Mouse (Mus musculus): ENCODE measurements around the gene Panx1. TPM values are rescaled to one million over a fixed set of nuclear protein-coding genes. Genes with fewer than 3 reads are reported as not detected.

The Panx1 gene
- total RNA-seq, 2 experiments from 2014 or later, result 2.0 to 6.3 TPM

DNA sequence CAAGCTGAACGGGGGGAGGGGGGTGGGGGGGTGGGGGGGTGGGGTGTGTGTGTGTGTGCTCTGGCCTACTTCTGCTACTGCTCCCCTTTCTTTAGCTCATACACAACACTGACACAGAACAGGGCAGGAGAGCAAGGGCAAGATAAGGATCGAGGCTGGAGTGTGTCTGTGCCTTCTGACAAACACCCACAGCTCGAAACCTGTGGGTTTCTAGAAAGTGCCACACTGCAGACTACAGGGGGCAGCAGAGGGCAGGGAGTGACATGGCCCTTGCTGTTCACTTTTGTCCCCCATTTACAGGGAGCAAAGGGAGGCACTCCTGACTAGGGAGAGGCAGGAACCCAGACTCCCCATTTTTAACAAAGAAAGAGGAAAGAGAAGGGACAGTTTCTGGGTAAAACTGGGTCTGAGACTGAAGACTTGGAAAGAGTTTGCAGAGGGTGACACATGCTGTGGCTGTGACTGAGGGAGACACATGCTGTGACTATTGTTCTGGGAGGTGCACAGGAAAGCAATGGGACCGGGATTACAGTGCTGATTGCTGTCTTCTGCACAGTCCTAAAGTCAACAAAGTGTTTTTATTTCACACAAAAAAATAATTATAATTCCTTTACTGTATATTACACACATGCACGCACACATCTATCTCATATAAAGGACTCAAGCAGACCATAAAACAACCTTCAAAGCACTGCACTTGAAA lies 16.1 kb downstream of the Panx1 start:
- no peak for ATAC-seq (replicated peaks; ENCODE audit: low FRiP score, poor library complexity, severe bottlenecking)

DNA sequence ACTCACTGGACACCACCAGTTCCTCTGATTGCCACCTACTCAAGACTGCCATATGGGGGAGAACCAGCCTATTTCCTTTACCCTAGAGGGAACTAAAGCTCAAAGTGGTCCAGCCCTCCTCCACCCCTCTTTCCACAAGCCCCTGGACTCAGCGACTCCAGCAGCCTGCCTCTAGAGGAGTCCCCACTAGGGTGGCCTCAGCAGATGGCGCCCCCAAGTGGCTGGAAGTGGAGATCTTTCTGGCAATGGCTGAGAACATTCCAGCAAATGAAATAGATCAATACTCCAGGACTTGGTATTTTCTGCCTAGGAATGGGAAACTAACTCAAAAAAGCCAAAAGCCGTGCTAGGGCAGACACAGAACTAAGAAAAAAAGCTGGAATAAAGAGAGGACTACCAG lies 17.6 kb downstream of the Panx1 start:
- no peak for ATAC-seq (replicated peaks; ENCODE audit: low FRiP score, poor library complexity, severe bottlenecking)

DNA sequence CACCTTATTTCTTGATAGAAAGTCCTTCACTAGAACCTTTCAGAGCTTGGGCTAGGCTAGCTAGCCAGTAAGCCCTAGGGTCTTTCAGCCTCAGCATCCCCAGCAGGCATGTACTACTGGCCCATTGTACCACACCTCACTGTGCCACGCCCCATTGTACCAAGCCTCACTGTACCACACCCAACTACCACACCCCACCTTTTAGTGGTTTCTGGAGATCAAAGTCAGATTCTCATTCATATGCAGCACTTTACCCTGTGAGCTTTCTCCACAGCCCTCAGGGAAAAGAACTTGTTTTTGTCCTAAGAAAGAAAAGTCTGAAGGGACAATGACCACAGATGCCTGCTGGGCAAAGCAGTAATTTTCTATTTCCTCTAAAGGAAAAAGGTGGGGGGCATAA lies 22.2 kb downstream of the Panx1 start:
- ATAC-seq (replicated peaks; ENCODE audit: low FRiP score, poor library complexity, severe bottlenecking), result no peak

DNA sequence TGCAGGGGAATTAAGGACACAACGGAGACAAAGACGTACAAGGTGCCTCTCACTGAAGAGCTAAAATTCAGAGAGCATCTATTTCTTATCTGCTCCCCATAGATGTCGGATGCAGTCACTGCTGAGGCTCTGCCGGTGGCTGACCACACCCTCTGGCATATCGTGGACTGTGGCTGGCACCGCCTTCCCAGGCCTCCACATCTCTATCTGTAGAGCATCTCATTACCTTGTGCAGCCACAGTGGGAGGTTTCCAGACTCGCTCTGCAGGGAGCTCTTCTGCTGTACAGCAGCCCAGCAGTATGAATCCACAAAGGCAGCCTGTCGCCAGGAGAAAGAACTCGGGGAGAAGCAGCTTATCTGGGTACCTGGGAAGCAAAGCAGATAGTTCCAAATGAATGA lies 24.1 kb downstream of the Panx1 start:
- no peak for ATAC-seq (replicated peaks; ENCODE audit: low FRiP score, poor library complexity, severe bottlenecking)

DNA sequence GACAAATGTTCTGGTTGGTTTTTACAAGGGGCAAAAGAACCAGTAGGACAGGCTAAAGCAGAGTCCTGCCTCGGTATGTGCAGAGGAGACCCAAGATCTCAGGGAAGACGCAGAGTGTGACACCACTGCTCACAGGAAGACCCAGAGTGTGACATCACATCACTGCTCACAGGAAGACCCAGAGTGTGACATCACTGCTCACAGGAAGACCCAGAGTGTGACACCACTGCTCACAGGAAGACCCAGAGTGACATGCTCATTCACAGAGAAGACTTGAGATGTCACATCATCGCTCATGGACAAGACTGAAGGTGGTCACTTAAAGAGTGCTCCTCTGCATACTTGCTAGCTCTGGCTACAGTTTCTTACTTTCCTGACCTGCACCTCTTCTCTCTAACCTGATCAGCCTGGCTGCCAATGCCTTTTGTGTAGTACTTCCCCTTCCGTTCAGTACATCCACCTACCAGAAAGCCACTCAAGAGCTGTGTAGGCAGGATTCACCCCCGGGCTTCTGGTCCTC lies 24.7 kb downstream of the Panx1 start:
- no peak for ATAC-seq (replicated peaks; ENCODE audit: low FRiP score, poor library complexity, severe bottlenecking)

DNA sequence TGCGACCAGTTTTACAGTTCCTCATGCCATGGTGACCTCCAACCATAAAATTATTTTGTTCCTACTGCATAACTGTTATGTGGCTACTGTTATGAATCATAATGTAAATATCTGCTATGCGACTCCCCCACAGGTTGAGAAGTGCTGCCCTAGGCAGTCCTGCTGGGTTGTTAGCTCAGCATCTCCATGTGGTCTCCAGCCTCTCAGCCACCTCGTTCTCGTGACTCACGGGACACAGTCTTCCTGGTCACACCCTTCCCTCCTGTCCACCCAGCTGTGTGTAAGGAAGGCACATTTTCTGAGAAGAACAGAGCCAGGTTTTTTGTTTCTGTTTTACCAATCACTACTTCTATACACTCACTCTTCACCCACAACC lies 26.5 kb downstream of the Panx1 start:
- no peak for ATAC-seq (replicated peaks; ENCODE audit: low FRiP score, poor library complexity, severe bottlenecking)

DNA sequence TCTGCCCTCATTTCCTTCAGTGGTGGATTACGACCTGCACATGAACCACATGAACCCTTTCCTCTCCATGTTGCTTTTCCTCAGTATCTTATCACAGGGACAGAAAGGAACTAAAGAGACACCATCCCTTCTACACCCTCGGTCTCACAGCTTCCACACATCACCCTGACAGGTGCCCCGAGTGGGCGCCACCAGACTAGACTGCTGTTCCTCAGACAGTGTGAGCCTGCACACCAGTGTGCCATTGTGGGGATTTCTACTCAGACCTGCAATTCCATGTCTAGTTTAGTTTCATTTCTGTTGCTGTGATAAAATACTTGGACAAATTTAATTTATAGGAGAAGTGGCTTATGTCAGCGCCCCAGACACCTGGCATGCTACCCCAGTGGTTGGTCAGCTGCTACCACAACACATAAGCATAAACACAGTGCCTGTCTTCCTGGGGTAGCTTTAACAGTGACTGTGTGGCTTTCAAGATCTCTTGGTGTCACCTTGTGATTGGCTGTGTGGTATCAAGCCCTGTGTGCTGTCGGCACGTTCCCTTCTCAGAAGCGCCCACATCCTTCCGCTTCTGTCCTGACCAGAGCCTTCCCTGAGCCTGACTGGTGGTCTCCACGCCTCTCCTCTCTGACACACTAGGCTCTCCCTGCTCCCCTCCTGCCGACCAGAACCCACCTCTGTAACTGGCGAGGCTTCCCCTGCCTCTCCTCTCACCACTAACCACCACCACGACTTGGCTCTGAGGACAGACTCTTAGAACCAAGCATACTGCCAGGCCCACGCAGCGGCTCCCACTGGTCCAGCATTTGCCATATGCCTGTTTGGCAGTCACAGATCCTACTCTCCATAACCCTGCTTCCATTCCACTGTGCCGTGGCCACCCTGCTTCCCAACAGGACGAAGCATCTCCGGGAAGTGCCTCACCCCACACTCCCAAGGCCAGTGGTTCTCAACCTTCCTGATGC lies 27.2 kb downstream of the Panx1 start:
- ATAC-seq (replicated peaks; ENCODE audit: low FRiP score, poor library complexity, severe bottlenecking), result no peak

DNA sequence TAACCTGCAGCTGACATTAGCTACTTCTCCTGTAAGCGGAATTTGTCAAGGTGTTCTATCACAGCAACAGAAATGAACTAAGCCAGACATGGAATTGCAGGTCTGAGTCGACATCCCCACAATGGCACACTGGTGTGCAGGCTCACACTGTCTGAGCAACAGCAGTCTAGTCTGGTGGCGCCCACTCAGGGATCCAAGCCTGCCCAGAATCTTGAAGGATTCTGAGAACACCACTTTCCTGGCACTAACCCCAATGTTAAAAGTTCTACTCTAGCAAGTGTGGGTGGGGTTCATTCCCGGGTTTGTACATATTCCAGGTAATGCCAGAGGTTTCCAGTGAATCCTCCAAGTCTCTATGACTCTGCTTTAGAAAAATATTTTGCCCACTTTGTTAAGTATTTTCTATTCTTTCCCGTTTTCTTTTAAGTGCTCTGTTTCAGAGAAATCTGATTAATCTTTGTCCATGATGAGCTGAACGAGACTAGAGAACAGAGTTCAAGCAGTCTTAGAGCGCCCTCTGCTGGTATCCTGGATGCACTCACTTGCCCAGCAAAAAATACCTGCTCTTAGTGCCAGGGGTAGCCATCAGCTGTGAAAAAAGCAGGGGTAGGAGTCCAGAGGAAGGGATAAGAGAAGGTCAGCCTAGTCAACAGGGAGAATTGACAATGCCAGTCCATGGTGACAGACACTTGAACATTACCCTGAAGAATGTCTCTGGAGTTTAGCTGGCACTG lies 29.9 kb downstream of the Panx1 start:
- ATAC-seq (replicated peaks; ENCODE audit: low FRiP score, poor library complexity, severe bottlenecking), result 0 out of 2 replicates have a peak, but pooled peaks have one; percentile 44

DNA sequence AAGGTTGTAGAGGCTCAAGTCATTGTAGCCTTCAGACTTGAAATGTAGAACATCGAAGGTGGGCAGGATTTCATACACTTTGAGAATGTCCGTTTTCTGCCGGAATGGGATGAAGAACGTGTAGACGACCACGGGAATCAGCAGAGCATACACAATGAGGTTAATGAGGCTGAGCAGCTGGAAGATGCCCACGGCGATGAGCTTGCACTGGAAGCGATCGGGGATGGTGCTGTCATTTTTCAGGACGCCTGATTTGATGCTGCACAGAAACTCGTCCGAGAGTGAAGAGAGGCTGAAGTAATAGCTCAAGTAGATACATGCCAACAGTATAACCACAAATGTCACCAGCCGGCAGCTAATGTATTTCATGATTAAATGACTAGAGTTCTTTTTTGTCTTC lies 37.7 kb downstream of the Panx1 start:
- ATAC-seq (replicated peaks; ENCODE audit: low FRiP score, poor library complexity, severe bottlenecking), result no peak

DNA sequence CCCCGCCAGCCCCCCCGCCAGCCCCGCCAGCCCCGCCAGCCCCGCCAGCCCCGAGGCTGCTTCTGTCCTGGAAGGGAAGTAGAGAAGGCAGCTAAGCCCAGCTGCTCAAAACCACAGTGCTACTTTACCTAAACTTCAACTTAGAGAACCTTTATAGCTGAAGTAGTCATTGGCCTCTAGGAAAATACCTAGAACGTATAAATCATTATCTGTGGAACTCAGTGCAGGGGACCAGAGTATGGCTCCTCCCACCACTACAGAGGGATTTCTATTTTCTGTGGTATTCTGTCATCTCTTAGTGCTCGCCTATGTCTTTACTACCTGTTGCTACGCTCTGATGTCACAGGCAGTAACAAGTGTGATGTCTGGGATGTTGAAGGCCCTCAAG lies 41.0 kb downstream of the Panx1 start:
- no peak for ATAC-seq (replicated peaks; ENCODE audit: low FRiP score, poor library complexity, severe bottlenecking)

DNA sequence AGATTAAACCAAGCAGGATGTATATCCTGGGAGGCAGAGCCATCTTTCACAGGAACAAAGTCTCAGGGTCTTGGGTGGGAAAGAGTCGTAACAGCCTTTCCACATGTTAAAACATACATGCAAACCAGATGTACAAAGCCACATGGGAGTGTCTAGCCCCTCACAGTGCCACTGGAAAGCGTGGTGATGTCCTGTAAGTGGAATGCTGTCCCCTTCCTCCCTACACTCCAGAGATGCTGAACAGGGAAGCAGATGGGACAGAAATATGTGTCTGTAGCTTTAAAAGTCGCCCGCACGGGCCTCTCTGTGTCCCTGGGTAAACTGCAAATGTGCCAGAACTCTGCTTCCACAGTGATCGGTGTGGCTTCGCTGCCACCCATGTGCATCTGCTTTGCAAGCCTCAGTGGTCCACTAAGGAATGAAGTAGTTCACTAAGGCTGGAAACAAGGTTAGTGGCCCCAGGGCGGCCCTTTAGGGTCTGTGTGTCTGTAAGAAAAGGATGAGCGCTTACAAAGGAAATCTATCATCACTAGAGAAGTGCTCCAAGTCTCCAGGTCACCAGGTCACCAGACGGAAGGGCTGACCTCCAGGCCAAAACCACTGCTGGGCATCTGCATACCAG lies 41.5 kb downstream of the Panx1 start:
- no peak for ATAC-seq (replicated peaks; ENCODE audit: low FRiP score, poor library complexity, severe bottlenecking)

DNA sequence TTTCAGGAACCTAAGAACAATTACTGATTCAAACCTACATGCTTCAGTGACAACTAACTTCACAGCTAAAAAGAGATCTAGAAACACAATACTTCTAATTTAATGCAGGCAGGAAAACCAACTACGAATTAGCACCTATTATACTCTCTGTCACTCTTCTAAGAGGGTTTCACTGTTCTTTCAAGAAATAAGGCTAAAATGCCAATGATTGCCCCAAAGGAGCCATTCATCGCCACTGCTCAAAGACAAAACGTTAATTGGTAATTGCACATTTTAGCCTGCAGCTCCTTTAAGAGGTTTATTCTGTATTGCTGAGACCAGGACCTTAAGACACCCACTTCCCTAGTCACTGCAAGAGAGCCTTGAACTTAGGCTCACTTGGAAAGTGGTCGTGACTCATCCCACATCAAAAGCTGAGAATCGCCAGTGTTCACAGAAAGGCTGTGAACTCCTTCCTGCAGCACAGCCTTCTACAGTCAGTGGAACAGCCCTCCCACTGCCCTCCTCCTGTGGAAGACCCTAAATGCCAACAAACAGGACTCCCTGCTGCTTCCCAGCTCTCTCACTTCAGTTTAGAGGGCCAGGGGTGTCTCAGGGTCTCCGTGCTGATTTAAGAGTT lies 42.2 kb downstream of the Panx1 start:
- no peak for ATAC-seq (replicated peaks; ENCODE audit: low FRiP score, poor library complexity, severe bottlenecking)

DNA sequence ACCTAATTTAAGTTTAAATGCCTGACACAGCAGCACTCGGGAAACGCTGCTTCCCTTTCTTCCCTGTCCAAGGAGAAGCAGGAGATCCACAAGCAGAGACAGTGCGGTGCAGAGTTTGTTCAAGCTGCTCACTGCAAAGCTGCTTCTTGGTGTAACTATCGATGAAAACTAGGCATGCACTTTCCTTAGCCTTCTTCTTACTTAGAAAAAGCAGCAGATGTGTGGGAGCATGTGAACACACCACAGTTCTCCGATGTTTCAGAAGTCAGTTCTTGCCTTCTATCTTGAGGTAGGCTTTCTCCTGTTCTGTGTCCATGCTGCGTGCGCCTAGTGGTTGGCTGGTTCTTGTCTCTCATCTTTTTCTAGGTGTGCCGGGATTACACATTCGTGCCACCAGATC lies 46.5 kb downstream of the Panx1 start:
- no peak for ATAC-seq (replicated peaks; ENCODE audit: low FRiP score, poor library complexity, severe bottlenecking)

DNA sequence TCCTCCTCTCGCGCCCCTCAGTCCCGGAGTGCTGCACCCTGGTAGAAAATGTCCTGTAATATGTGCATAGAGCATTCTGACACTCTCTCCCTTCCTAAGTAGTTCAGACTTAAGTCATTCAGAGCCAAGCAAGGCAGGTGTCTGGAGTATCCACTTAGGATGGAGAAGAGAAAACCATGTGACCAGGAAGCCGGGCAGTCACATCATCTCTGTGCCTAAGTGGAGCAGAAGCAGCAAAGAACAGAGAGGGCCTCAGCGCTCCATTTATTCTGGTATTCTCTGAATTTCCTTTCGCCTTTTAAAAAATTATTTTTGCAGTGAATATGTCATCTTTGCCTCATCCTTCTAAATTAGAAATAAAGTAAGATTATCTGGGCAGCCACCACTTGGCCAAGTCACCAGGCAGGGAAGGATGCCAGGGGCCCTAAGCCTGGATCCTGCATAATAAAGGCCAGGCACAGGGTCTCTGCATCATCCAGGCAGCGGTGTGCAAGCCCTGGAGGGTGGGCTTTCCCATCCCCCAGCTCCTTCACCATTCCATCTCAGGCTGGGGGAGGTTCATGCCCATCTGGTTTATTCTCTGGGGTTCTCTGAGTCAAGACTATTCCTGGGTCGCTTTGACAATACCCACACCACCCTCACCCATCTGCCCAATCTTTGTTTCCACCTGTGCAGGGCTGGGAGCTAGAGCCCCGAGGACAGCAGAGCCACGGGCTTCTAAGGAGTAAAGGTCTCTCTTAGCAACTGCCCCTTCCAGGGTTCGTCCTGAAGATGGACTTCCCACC lies 47.8 kb downstream of the Panx1 start:
- ATAC-seq (replicated peaks; ENCODE audit: low FRiP score, poor library complexity, severe bottlenecking), result no peak

DNA sequence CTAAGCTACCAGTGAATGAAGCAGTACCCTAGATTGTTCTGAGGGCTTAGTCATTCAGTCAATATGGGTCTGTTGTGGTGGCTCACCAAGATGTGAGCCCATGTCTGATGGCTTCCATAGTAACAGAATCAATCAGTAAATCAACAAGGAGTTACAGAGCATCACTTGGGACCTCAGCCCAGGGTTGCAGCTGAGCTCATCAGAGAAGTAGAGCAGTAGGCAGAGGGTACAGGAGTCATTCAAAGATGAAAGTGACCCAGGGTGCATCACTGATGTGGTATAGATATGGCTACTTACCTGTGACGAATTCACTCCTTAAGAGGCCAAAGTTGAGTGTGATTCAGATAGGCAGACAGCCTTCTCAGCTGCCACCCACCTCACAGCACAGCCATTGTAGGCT lies 49.8 kb downstream of the Panx1 start:
- no peak for ATAC-seq (replicated peaks; ENCODE audit: low FRiP score, poor library complexity, severe bottlenecking)

DNA sequence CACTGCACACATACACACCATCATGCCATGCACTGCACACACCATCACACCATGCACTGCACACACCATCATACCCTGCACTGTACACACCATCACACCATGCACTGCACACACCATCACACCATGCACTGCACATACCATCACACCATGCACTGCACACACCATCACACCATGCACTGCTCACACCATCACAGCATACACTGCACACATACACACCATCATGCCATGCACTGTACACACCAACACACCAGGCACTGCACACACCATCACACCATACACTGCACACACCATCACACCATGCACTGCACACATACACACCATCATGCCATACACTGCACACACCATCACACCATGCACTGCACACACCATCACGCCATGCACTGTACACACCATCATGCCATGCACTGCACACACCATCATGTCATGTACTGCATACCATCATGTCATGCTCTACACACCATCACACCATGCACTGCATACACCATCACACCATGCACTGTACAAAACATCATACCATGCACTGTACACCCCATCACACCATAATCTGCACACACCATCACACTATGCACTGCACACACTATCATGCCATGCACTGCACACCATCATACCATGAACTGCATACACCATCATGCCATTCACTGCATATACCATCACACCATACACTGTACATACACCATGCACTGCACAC lies 56.5 kb downstream of the Panx1 start:
- no peak for ATAC-seq (replicated peaks; ENCODE audit: low FRiP score, poor library complexity, severe bottlenecking)

DNA sequence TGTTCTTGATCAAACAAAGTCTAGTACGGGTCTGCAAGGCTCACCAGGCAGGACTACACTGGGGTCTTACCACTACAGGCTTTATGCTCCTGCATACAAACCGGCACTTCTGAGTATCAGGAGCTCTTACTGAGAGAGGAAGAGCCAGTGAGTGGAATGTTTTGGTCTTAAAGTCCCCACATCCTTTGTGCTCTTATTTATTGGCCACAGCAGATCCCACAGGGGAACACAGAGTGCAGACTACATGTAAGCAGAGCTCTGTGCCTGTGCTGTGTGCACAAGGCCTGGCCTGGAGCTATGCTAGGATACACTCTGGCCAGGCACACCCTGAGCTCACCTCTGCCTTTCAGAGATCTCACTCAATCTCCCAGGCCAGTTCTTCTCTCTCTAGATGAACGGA lies 62.1 kb downstream of the Panx1 start:
- no peak for ATAC-seq (replicated peaks; ENCODE audit: low FRiP score, poor library complexity, severe bottlenecking)

DNA sequence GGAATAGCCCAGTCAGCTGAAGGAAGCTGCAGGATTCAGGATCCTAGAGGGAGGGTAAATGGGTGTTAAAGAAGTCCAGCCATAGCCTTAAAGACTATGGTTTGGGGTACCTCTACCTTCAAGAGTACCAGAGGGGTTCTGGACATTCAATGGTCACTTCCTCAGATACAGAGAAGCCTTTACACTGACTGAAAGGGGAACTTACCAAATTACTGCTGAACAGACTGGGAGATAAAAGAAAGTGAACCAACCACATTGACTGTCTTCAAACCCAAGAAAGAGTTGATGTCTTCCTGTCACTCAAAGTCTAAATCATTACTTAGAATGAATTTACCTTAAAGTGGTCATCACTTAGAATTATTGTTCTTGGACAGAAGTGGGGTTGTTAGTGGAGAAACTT lies 62.6 kb downstream of the Panx1 start:
- no peak for ATAC-seq (replicated peaks; ENCODE audit: low FRiP score, poor library complexity, severe bottlenecking)
